Mouse (Mus musculus) heart, postnatal 36 days (tissue): ENCODE measurements at regions not wholly inside any gene's neighbourhood (a gene's known extent, or its start where the extent isn't known, plus 50 kb on each side); places are given as distances from the start of the nearest gene placed in this dataset.

Source experiments
- DNase-seq, 2 experiments: peaks; one replicate each; pipeline ENCODE4 v3.0.0; 2021 to 2022
- intact Hi-C: fragments of 180-260 bp; cut with DNase I; formaldehyde crosslinking; loops from one replicate; pipeline ENCODE4 v1.15.1; 2025

DNA sequence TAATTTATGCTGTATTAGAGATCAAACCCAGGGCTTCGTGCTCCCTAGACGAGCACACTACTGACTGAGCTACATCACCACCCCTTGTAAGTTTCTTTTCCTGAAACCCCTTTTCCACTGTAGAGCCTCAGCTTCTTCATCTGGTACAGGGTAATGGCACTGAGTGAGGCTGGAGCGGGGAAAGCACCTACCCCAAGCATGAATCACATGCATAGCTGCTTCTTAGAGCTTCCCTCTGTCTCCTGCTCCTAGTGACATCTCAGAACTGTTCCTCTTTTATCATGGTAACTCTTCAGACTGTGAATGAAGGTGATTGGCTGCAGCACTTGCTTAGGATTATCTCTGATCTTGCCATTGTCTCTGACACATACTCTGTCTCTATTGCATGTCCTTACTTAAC is 182.8 kb downstream of the Icos start:
- intact Hi-C loops, result no loop called here
- no peak for DNase-seq

- DNase-seq, result no peak
- intact Hi-C loops, result no loop called here
Measured at GRCm38 (mm10) chr1:61164271-61164670, 186.5 kb downstream of the Icos start.

DNA sequence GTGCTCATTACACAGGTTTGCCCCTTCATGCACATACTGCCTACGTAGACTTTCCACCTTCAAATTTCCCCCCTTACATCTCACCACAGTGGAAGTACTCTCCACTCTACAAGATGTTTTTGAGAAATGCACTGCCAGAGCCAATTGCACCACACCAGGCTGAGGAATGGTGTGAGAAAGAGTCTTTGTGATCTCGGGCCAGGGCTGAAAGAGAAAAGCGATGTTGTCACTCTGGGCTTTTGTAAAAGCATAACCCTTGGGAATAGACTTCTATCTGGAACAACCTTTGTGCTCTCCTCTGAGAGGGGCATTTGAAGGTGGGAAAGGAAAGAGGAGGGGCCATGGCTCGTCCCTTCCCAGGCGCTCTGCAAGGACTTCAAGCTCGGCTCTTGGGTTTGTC is 194.2 kb downstream of the Icos start:
- no peak for DNase-seq
- intact Hi-C loops, result loop anchor here (2.0 kb wide), 1 partner anchor 21 kb away; no protein-coding TSS in a partner anchor

GRCm38 (mm10) chr1:61172946-61173345 is 195.2 kb downstream of the Icos start:
- intact Hi-C loops, result loop anchor here (2.0 kb wide), 1 partner anchor 22 kb away; no protein-coding TSS in a partner anchor
- no peak for DNase-seq

DNA sequence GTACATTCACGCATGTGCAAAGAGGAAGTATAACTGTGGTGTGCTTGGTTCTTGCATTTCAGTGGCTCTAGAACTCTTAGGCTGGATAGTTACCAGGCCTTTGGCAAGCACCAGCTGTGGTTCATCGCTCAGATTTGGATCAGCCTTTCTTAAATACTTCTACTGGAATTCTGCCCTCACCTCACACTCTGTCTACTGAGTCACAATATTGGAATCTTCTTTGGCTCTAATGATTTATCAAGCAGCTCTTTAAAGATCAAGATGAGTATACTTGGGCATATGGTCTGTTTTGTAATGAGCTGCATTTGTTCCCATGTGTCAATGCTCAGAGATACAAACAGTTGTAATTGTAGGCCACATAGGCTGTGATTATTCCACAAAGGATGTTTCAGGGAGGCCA is 197.5 kb downstream of the Icos start:
- intact Hi-C loops, result loop anchor here (5.0 kb wide), 1 partner anchor 118 kb away; no protein-coding TSS in a partner anchor
- DNase-seq, result no peak

- DNase-seq, result no peak
- intact Hi-C loops, result loop anchor here (5.0 kb wide), 1 partner anchor 122 kb away; no protein-coding TSS in a partner anchor
Measured at GRCm38 (mm10) chr1:61179461-61179860, 201.7 kb downstream of the Icos start.

DNA sequence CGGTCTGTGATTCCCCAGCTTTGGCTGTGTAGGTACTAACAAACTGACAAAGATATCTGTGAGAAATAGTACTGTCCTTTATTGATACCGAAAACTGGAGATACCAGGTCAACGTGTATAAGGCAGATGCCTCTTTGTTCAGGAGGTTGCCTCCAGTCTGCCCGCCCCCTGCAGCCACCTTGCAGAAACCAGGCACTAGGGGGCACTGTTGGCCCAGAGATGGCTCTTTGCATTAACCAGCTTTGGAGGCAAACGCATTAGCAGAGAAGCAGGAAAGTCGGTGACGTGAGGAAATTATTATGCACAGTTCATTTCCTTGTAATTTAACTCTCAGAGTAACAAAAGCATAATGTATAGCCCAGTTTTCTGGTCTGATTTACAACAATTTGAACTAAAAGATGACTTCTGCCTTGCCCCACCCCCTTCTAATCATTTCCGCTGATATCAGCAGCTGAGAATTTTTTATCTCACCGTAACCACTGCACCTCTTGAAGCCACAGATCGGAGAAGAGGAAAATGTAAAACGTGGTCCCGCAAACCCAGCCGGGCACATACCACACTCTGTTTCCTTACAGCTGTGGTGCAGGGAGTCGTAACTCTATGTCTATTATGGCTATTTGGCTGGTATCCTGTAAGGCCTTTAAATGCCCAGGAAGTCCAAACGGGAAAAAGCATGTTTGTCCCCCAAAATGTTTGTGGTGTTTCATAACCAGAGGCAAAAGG is 203.5 kb downstream of the Icos start:
- intact Hi-C loops, result loop anchor here (1.0 to 10.0 kb wide), 8 partner anchors 96 to 1783 kb away; partner anchors contain the start of gene Nrp2
- peak; percentile 92 to 96 for DNase-seq

GRCm38 (mm10) chr1:61187381-61188100 is 209.8 kb downstream of the Icos start:
- intact Hi-C loops, result loop anchor here (10.0 kb wide), 1 partner anchor 737 kb away; no protein-coding TSS in a partner anchor
- DNase-seq, result peak in 1 of 2 experiments; percentile 17

DNA sequence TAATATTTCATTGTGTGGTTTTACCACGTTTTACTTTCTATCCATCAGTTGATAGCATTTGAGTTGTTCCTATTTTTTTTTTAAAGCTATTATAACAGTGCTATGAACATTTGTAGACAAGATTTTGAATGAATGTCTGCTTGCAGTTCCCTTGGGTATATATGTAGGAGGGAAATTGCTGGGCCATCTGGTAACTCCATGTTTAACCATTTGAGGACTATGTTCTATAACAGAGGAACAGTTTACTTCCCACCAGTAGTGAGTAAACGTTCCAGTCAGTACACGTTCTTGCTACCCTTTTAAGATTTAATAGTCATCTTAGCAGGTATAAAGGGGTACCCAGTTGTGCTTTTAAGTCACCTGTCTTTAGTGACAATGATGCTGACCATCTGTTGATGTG is 213.2 kb downstream of the Icos start:
- intact Hi-C loops, result no loop called here
- no peak for DNase-seq

GRCm38 (mm10) chr1:61198549-61199062 is 220.9 kb downstream of the Icos start:
- no peak for DNase-seq
- intact Hi-C loops, result no loop called here

- intact Hi-C loops, result loop anchor here (10.0 kb wide), 1 partner anchor 74 kb away; no protein-coding TSS in a partner anchor
- no peak for DNase-seq
Measured at GRCm38 (mm10) chr1:61201006-61201405, 223.3 kb downstream of the Icos start.

DNA sequence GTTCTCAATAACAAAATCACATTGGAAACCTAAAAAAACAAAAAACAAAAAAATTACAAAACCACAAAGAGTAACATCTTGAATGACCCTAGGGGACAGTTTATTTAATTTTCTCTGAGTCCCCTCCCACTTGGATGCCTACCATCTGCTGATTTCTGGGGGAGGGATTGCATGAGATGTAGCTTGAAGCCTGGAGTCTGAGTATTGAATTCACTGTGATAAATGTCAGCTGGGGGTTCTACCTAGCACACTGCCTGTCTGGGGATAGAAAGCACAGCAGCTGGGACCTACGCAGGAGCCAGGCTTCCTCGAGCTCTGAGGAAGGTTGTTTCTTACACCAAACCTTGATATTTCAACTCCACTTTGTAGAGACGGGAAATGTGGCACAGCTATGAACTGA is 224.4 kb downstream of the Icos start:
- intact Hi-C loops, result loop anchor here (10.0 kb wide), 1 partner anchor 73 kb away; no protein-coding TSS in a partner anchor
- DNase-seq, result no peak

DNA sequence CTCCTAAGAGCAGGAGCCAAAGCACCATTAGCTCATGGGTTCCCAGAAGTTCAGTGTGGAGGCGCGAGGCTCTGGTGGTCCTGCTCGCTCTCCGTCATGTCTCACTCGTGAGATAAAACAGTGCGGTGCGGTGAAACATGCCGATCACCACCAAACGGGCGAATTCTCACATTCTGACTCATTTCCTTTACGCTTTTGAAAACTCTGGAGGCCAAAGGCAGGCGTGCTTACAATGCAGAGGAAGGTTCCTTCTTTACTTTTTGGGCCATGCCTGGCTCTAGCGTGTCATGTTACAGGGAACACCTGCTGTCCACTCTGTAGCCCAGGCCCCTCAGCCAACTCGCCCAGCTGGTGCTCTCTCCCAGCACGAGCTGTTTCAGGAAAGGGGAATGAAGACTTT is 225.4 kb downstream of the Icos start:
- intact Hi-C loops, result loop anchor here (10.0 kb wide), 1 partner anchor 72 kb away; no protein-coding TSS in a partner anchor
- DNase-seq, result peak; percentile 21 to 23

GRCm38 (mm10) chr1:61203612-61204011 is 225.9 kb downstream of the Icos start:
- intact Hi-C loops, result loop anchor here (10.0 kb wide), 1 partner anchor 71 kb away; no protein-coding TSS in a partner anchor
- no peak for DNase-seq

- no peak for DNase-seq
- intact Hi-C loops, result loop anchor here (10.0 kb wide), 1 partner anchor 70 kb away; no protein-coding TSS in a partner anchor
Measured at GRCm38 (mm10) chr1:61205137-61205536, 227.4 kb downstream of the Icos start.

DNA sequence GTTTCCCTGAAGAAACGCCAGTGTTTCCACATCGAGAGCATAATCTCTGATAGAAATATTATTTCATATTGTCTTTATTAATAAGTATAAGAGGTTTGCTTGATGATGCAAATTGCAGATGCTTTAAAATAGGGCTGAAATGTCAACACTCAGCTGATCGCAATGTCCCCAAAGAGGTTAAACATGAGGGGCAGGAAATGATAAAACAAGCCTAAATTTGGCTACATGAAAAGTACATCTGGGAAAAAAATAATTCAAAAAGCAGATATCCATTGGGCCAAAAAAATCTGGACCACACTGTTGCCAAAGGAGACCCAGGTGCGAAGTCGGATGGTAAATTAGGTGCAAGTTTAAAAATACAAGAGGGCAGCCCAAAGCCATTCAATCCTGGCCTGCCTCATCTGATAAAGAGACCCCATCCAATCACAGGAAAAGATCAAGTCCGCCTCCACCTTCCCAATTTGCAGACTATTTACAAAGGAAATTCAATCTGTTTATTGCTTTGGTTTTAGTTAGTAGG is 229.2 kb downstream of the Icos start:
- intact Hi-C loops, result loop anchor here (10.0 kb wide), 1 partner anchor 68 kb away; no protein-coding TSS in a partner anchor
- peak; percentile 12 to 19 for DNase-seq

DNA sequence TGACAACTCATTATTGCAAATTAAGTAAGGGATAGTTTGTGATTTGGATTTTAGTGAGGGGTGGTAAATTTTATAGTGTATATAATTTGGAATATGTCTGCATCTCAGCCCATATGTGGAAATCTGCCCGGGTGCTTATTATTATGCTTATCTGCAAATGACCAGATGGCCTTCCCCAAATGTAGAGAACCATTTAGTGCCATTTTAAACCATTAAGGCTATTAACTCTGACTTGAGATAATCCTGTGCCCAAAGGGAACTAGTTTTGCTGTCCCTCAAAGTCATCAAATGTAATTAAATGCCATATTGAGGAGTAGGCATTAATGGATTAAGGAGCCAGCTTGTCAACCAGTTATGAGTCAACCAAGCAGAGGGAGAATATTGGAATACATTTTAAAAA is 230.7 kb downstream of the Icos start:
- intact Hi-C loops, result loop anchor here (10.0 kb wide), 1 partner anchor 66 kb away; no protein-coding TSS in a partner anchor

GRCm38 (mm10) chr1:61221131-61221530 is 243.4 kb downstream of the Icos start:
- no peak for DNase-seq
- intact Hi-C loops, result no loop called here

More for the DNA sequence above, 230.7 kb downstream of the Icos start:
- no peak for DNase-seq

GRCm38 (mm10) chr1:61228942-61229341 is 251.2 kb downstream of the Icos start:
- intact Hi-C loops, result no loop called here

GRCm38 (mm10) chr1:61233001-61233400 is 255.3 kb downstream of the Icos start:
- intact Hi-C loops, result no loop called here
- DNase-seq, result no peak

More at GRCm38 (mm10) chr1:61228942-61229341, 251.2 kb downstream of the Icos start:
- DNase-seq, result no peak
